Mouse (Mus musculus) lung, postnatal 0 days (tissue): ENCODE results near the gene Crebzf. TPM values are rescaled to one million over a fixed set of nuclear protein-coding genes. Genes with fewer than 3 reads are reported as not detected.

Experiments
- ATAC-seq: fragments of 200-750 bp; cut with Nextera tagmentation; 2 replicates; pipeline ENCODE4 v1.8.0; 2017; ENCODE audit warnings: moderate library complexity
- DNase-seq: peaks from one replicate; pipeline ENCODE4 v3.0.0-alpha.2; 2016; ENCODE audit warnings: low spot score
- H3K27ac ChIP-seq: fragments of 300-500 bp; sonication (generic); 2 replicates; pipeline ENCODE4 v1.5.1; 2014; ENCODE audit warnings: antibody characterized with exemption, mild to moderate bottlenecking, low read length, mixed read lengths
- H3K27me3 ChIP-seq: fragments of 300-500 bp; sonication (generic); replicated peaks from 2 replicates; pipeline ENCODE4 v1.6.1; 2014; ENCODE audit warnings: low read length, mixed read lengths; ENCODE audit not compliant: insufficient read depth
- H3K36me3 ChIP-seq: fragments of 300-500 bp; sonication (generic); 2 replicates; pipeline ENCODE4 v1.6.1; 2014; ENCODE audit warnings: low read length, mixed read lengths; ENCODE audit not compliant: insufficient read depth
- H3K4me1 ChIP-seq: fragments of 300-500 bp; sonication (generic); 2 replicates; pipeline ENCODE4 v1.6.1; 2014; ENCODE audit warnings: antibody characterized with exemption, low read depth, low read length, mixed read lengths; ENCODE audit not compliant: insufficient read depth
- H3K4me2 ChIP-seq: fragments of 300-500 bp; sonication (generic); replicated peaks from 2 replicates; pipeline ENCODE4 v1.6.1; 2014; ENCODE audit warnings: low read depth, mild to moderate bottlenecking, low read length, moderate library complexity, mixed read lengths
- H3K4me3 ChIP-seq: fragments of 300-500 bp; sonication (generic); 2 replicates; pipeline ENCODE4 v1.5.1; 2014; ENCODE audit warnings: low read depth, low read length
- H3K9ac ChIP-seq: fragments of 300-500 bp; sonication (generic); replicated peaks from 2 replicates; pipeline ENCODE4 v1.6.1; 2014; ENCODE audit warnings: low read depth, mild to moderate bottlenecking
- H3K9me3 ChIP-seq: fragments of 300-500 bp; sonication (generic); 2 replicates; pipeline ENCODE4 v1.6.1; 2016; ENCODE audit warnings: low read length, mixed read lengths
- CTCF ChIP-seq: IDR thresholded peaks from 2 replicates; pipeline ENCODE4 v1.5.1; 2016; ENCODE audit warnings: antibody characterized with exemption, mild to moderate bottlenecking
- EP300 ChIP-seq: IDR thresholded peaks from 2 replicates; pipeline ENCODE4 v1.6.1; 2016; ENCODE audit warnings: antibody characterized with exemption, mild to moderate bottlenecking, control low read depth
- WGBS: fragments of 180-500 bp; shearing (Covaris S2); extraction: QIAGEN DNeasy Blood & Tissue Kit; methylation state at CpG from one replicate; pipeline ENCODE4 v1.1.7; 2014; 5-methylcytosine and 5-hydroxymethylcytosine counted together
- polyA plus RNA-seq: library from polyadenylated mRNA; unstranded; fragments of >200 nt; fragmentation: Nextera tagmentation; extraction: Ambion mirVana; gene quantifications from 2 replicates; pipeline ENCODE4 v1.2.1, GENCODE M21; 2015

The Crebzf gene
- polyA plus RNA-seq, 1 experiment from 2014 or later: 23.7 TPM

- H3K9ac ChIP-seq: no peak overlapping the region
- H3K9me3 ChIP-seq: no peaks in the 10 kb centered on the region
- no peak for DNase-seq
- H3K27me3 ChIP-seq: no peaks in the 10 kb centered on the region
- no peak overlapping the region for H3K4me3 ChIP-seq
- no peak for ATAC-seq
- H3K4me1 ChIP-seq: no peaks in the 10 kb centered on the region
- no peak for TF ChIP-seq CTCF
- no peak for TF ChIP-seq EP300
- H3K27ac ChIP-seq: no peak overlapping the region
- H3K36me3 ChIP-seq: no peaks in the 10 kb centered on the region
- H3K4me2 ChIP-seq: no peak overlapping the region
Measured at GRCm38 (mm10) chr7:90432221-90432620, 10.3 kb upstream of the Crebzf start.

- H3K4me3 ChIP-seq: no peak overlapping the region
- DNase-seq (no peak), ATAC-seq (no peak)
- H3K4me2 ChIP-seq: no peak overlapping the region
- peak; percentile 66 for TF ChIP-seq EP300
- TF ChIP-seq CTCF: no peak
- no peak overlapping the region for H3K9ac ChIP-seq
- WGBS: 68% methylated on average over 4 of the region's 4 CpGs
- no peak overlapping the region for H3K27ac ChIP-seq
- H3K9me3 ChIP-seq: no peaks in the 10 kb centered on the region
- no peaks in the 10 kb centered on the region for H3K27me3 ChIP-seq
- no peaks in the 10 kb centered on the region for H3K36me3 ChIP-seq
- H3K4me1 ChIP-seq: no peaks in the 10 kb centered on the region; the same call in 1 of the 2 replicates
Measured at GRCm38 (mm10) chr7:90440044-90440443, 2.5 kb upstream of the Crebzf start.

GRCm38 (mm10) chr7:90442070-90442469 lies 459 bp upstream of the Crebzf start:
- no peak for TF ChIP-seq EP300
- no peak for TF ChIP-seq CTCF
- peak overlapping the region; percentile 99 for H3K27ac ChIP-seq
- H3K36me3 ChIP-seq: no peaks in the 10 kb centered on the region
- H3K9me3 ChIP-seq: no peaks in the 10 kb centered on the region
- ATAC-seq: no peak
- H3K27me3 ChIP-seq: no peaks in the 10 kb centered on the region
- peak overlapping the region; percentile 99 for H3K4me3 ChIP-seq
- WGBS: 7% methylated on average over 4 of the region's 4 CpGs
- peak overlapping the region; percentile 86 for H3K4me2 ChIP-seq
- peak; percentile 75 for DNase-seq
- no peaks in the 10 kb centered on the region; the same call in 1 of the 2 replicates for H3K4me1 ChIP-seq
- H3K9ac ChIP-seq: 0 out of 2 replicates have a peak overlapping the region, but pooled peaks have one; percentile 41

GRCm38 (mm10) chr7:90443101-90444091 lies 867 bp downstream of the Crebzf start:
- H3K9me3 ChIP-seq: no peaks in the 10 kb centered on the region

GRCm38 (mm10) chr7:90444206-90444605 lies 1.7 kb downstream of the Crebzf start:
- no peaks in the 10 kb centered on the region for H3K36me3 ChIP-seq
- TF ChIP-seq EP300 (no peak), CTCF (no peak)
- H3K27ac ChIP-seq: peak overlapping the region; percentile 99; the same call in 1 of the 2 replicates
- DNase-seq (no peak), ATAC-seq (no peak)
- H3K9ac ChIP-seq: peak overlapping the region; percentile 96
- peak overlapping the region; percentile 86 for H3K4me2 ChIP-seq
- H3K27me3 ChIP-seq: no peaks in the 10 kb centered on the region
- H3K4me3 ChIP-seq: peak overlapping the region; percentile 99
- H3K4me1 ChIP-seq: no peaks in the 10 kb centered on the region; the same call in 1 of the 2 replicates
- no peaks in the 10 kb centered on the region for H3K9me3 ChIP-seq
- WGBS: 2% methylated on average over 6 of the region's 6 CpGs

More at GRCm38 (mm10) chr7:90443101-90444091, 867 bp downstream of the Crebzf start:
- H3K27me3 ChIP-seq: no peaks in the 10 kb centered on the region
- H3K4me3 ChIP-seq: peak overlapping the region; percentile 99
- TF ChIP-seq CTCF (peak; percentile 63), EP300 (no peak)
- H3K27ac ChIP-seq: peak overlapping the region; percentile 99
- ATAC-seq (peak; percentile 74), DNase-seq (peak; percentile 84)
- H3K4me2 ChIP-seq: peak overlapping the region; percentile 86
- H3K4me1 ChIP-seq: no peaks in the 10 kb centered on the region; the same call in 1 of the 2 replicates
- peak overlapping the region; percentile 96 for H3K9ac ChIP-seq
- H3K36me3 ChIP-seq: no peaks in the 10 kb centered on the region
- under 1% methylated on average over 86 of the region's 123 CpGs for WGBS

- 21% methylated on average over 7 of the region's 7 CpGs for WGBS
- TF ChIP-seq EP300 (no peak), CTCF (no peak)
- H3K4me2 ChIP-seq: peak overlapping the region; percentile 77
- H3K4me1 ChIP-seq: peaks cover 6% of the 10 kb centered on the region; the same call in 1 of the 2 replicates
- no peak for DNase-seq
- H3K4me3 ChIP-seq: peak overlapping the region; percentile 73
- no peak overlapping the region for H3K27ac ChIP-seq
- H3K9ac ChIP-seq: peak overlapping the region; percentile 51; the same call in 1 of the 2 replicates
- no peaks in the 10 kb centered on the region for H3K9me3 ChIP-seq
- H3K36me3 ChIP-seq: peaks cover 2% of the 10 kb centered on the region; the same call in 1 of the 2 replicates
- ATAC-seq: no peak
- no peaks in the 10 kb centered on the region for H3K27me3 ChIP-seq
Measured at GRCm38 (mm10) chr7:90456149-90456844, 13.8 kb downstream of the Crebzf start.
